Mouse (Mus musculus): Measurements from ENCODE around the gene Mctp1. TPM values are rescaled to one million over a fixed set of nuclear protein-coding genes. Genes with fewer than 3 reads are reported as not detected.
A peak's percentile ranks its signal among the peaks of the same experiment; 100 is the strongest.
"Not testable (repeated sequence)": the region's sequence is repeated elsewhere in the genome, so short reads cannot be mapped to it uniquely, and the experiment has no call there.

Mctp1 gene
- polyA plus RNA-seq (2015; fragmentation: Nextera tagmentation; extraction: Ambion mirVana), result 5.9 and 8.0 TPM in 2 replicates

DNA sequence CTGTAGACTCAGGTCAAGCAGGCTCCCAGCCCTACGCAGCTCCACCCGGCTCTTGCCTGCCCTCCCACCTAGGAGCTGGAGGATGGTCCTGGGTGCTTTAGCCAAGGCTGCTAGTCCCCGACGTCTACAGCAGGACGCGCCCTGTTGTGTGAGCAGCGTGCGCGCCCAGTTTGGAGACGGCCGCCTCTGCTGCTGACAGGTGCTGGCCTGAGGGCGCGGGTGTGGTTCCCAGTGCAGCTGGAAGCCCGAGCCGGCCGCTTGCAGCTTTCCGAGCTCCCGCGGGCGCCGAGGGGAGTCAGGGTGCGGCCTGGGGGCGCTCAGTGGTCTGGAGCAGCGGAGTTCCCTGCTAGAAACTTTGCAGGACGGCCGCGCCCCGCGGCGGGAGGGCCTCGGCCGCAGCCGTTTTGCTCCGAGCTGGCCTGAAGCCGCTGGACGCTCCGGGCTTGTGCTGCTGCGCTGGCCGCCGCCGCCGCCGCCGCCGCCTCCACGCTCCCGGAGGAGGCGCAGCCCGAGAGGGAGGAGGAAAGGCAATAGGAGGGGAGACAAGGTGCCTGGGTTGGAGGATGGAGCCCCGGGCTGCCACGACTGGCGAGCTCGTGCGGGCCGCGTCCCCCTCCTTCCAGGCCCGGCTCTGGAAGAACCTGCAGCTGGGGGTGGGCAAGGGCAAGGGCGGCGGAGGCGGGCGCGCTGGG, at the start of gene Mctp1:
Mctp1 (plus strand) TSS at position 564 of the 692 bp plus-strand sequence.
- H3K27ac ChIP-seq (ENCODE audit: low read length), result peak within 1 kb of the TSS; percentile 10; the same call in 1 of the 2 replicates
- peak within 1 kb of the TSS; percentile 99 for H3K4me2 ChIP-seq (ENCODE audit: low read length)
- peak within 1 kb of the TSS; percentile 64 for H3K9ac ChIP-seq (replicated peaks; ENCODE audit: low read depth, low read length)
- H3K4me1 ChIP-seq (replicated peaks; ENCODE audit: control insufficient read depth, insufficient read depth, low read length), result peaks cover 11% of the 10 kb centered on the region
- no peaks in the 10 kb centered on the region for H3K36me3 ChIP-seq (ENCODE audit: control insufficient read depth, insufficient read depth)
- WGBS, result under 1% methylated on average over 24 of the region's 62 CpGs
- peaks cover 6% of the 10 kb centered on the region; the same call in 1 of the 2 replicates for H3K27me3 ChIP-seq (replicated peaks; ENCODE audit: control insufficient read depth, insufficient read depth, low read length)
- H3K4me3 ChIP-seq (replicated peaks; ENCODE audit: low read length), result peak within 1 kb of the TSS; percentile 63
- H3K9me3 ChIP-seq (ENCODE audit: control insufficient read depth, low read length), result no peaks in the 10 kb centered on the region
- peak; percentile 92 for ATAC-seq

GRCm38 (mm10) chr13:76345941-76346340, 38.4 kb upstream of the Mctp1 start:
- H3K4me2 ChIP-seq (ENCODE audit: low read length); H3K4me1 ChIP-seq (replicated peaks; ENCODE audit: control insufficient read depth, insufficient read depth, low read length); ATAC-seq; H3K36me3 ChIP-seq (ENCODE audit: control insufficient read depth, insufficient read depth); H3K27me3 ChIP-seq (replicated peaks; ENCODE audit: control insufficient read depth, insufficient read depth, low read length); H3K4me3 ChIP-seq (replicated peaks; ENCODE audit: low read length); H3K9ac ChIP-seq (replicated peaks; ENCODE audit: low read depth, low read length); H3K27ac ChIP-seq (ENCODE audit: low read length); H3K9me3 ChIP-seq (ENCODE audit: control insufficient read depth, low read length): not testable (repeated sequence)
- WGBS, result 92% methylated on average over 19 of the region's 21 CpGs

DNA sequence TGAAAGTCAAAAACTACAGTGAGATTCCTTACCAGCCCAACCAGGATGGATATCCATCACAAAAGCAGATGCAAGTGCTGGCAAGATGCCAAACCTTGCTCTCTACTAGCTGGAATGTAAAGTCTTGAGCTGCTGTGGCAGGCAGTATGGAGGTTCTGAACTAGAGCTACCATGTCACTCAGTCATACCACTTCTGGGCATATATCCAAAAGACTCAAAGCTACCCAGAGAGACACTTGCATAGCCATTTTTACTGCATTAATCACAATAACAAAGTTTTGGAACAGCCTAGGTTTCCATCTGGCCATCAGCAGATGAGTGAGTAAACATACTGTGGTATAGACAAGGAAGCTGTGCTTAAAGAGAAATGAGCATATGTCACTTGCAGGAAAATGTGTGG, 25.6 kb upstream of the Mctp1 start:
- Histone ChIP-seq H3K4me1 (replicated peaks; ENCODE audit: control insufficient read depth, insufficient read depth, low read length) (no peaks in the 10 kb centered on the region), H3K27ac (ENCODE audit: low read length) (no peak overlapping the region), H3K9me3 (ENCODE audit: control insufficient read depth, low read length) (no peaks in the 10 kb centered on the region), H3K4me3 (replicated peaks; ENCODE audit: low read length) (no peak overlapping the region), H3K36me3 (ENCODE audit: control insufficient read depth, insufficient read depth) (no peaks in the 10 kb centered on the region), H3K27me3 (replicated peaks; ENCODE audit: control insufficient read depth, insufficient read depth, low read length) (no peaks in the 10 kb centered on the region), H3K9ac (replicated peaks; ENCODE audit: low read depth, low read length) (no peak overlapping the region), H3K4me2 (ENCODE audit: low read length) (no peak overlapping the region)
- ATAC-seq, result peak; percentile 72

- Histone ChIP-seq H3K27me3 (replicated peaks; ENCODE audit: control insufficient read depth, insufficient read depth, low read length) (peaks cover 6% of the 10 kb centered on the region; the same call in 1 of the 2 replicates), H3K4me3 (replicated peaks; ENCODE audit: low read length) (peak overlapping the region; percentile 63), H3K36me3 (ENCODE audit: control insufficient read depth, insufficient read depth) (no peaks in the 10 kb centered on the region), H3K4me1 (replicated peaks; ENCODE audit: control insufficient read depth, insufficient read depth, low read length) (peaks cover 11% of the 10 kb centered on the region), H3K27ac (ENCODE audit: low read length) (no peak overlapping the region), H3K9ac (replicated peaks; ENCODE audit: low read depth, low read length) (peak overlapping the region; percentile 64), H3K9me3 (ENCODE audit: control insufficient read depth, low read length) (no peaks in the 10 kb centered on the region), H3K4me2 (ENCODE audit: low read length) (peak overlapping the region; percentile 99)
- WGBS, result under 1% methylated on average over 56 of the region's 58 CpGs
- ATAC-seq, result peak; percentile 91
These were observed 515 bp downstream of the Mctp1 start for GRCm38 (mm10) chr13:76384664-76385435.

GRCm38 (mm10) chr13:76388615-76389014, 4.3 kb downstream of the Mctp1 start:
- H3K9ac ChIP-seq (replicated peaks; ENCODE audit: low read depth, low read length), result no peak overlapping the region
- no peaks in the 10 kb centered on the region for H3K9me3 ChIP-seq (ENCODE audit: control insufficient read depth, low read length)
- peaks cover 11% of the 10 kb centered on the region for H3K4me1 ChIP-seq (replicated peaks; ENCODE audit: control insufficient read depth, insufficient read depth, low read length)
- H3K4me2 ChIP-seq (ENCODE audit: low read length), result no peak overlapping the region
- 0 out of 2 replicates have a peak, but pooled peaks cover 4% of the 10 kb centered on the region for H3K27me3 ChIP-seq (replicated peaks; ENCODE audit: control insufficient read depth, insufficient read depth, low read length)
- 57% methylated on average over 3 of the region's 3 CpGs for WGBS
- no peak for ATAC-seq
- H3K27ac ChIP-seq (ENCODE audit: low read length), result no peak overlapping the region
- no peak overlapping the region for H3K4me3 ChIP-seq (replicated peaks; ENCODE audit: low read length)
- H3K36me3 ChIP-seq (ENCODE audit: control insufficient read depth, insufficient read depth), result no peaks in the 10 kb centered on the region

DNA sequence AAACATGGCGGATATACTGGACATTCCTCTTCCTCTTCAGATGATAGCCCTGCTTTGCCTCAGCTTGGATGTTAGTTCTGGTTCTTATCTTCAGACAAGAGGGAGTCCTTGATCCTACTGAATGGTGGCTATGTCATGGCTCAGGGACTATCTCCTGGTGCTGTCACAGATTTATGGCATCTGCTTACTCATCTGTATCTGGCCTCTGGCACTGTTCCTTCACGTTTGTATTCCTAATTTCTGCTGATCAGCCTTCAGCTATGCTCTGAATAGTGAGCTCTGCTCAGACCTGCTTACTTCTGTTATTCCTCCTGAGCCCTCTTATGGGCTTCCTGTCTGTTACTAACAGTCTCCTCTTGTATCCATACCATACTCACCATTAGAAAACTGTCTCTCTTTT, 7.6 kb downstream of the Mctp1 start:
- H3K36me3 ChIP-seq (ENCODE audit: control insufficient read depth, insufficient read depth), result no peaks in the 10 kb centered on the region
- no peak overlapping the region for H3K4me2 ChIP-seq (ENCODE audit: low read length)
- ATAC-seq, result no peak
- no peak overlapping the region for H3K27ac ChIP-seq (ENCODE audit: low read length)
- no peak overlapping the region for H3K4me3 ChIP-seq (replicated peaks; ENCODE audit: low read length)
- H3K9ac ChIP-seq (replicated peaks; ENCODE audit: low read depth, low read length), result no peak overlapping the region
- no peaks in the 10 kb centered on the region for H3K9me3 ChIP-seq (ENCODE audit: control insufficient read depth, low read length)
- H3K27me3 ChIP-seq (replicated peaks; ENCODE audit: control insufficient read depth, insufficient read depth, low read length), result no peaks in the 10 kb centered on the region
- WGBS, result 70% methylated on average over 2 of the region's 2 CpGs
- no peaks in the 10 kb centered on the region for H3K4me1 ChIP-seq (replicated peaks; ENCODE audit: control insufficient read depth, insufficient read depth, low read length)

DNA sequence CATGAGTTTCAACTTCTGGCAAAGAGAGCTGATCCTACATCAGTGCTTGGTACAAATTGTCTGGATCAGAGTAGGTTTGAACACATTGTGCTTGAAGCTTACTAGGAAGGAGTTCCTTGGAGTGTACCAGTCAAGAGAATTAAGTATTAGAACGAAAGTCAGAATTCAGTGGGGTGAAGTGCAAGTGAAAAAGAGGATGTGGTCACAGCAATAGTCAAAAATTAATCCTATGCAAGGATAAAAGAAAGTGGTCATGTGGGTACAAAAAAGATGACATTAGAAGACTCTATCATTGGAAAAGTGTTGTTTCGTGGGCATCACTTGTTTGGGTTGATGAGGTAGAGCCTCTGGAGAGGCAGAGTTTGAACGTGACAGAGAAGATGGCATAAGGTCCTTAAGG, 8.8 kb downstream of the Mctp1 start:
- 84% methylated on average over 3 of the region's 3 CpGs for WGBS
- ATAC-seq, result no peak
- Histone ChIP-seq H3K36me3 (ENCODE audit: control insufficient read depth, insufficient read depth) (no peaks in the 10 kb centered on the region), H3K4me1 (replicated peaks; ENCODE audit: control insufficient read depth, insufficient read depth, low read length) (no peaks in the 10 kb centered on the region), H3K27ac (ENCODE audit: low read length) (no peak overlapping the region), H3K9me3 (ENCODE audit: control insufficient read depth, low read length) (no peaks in the 10 kb centered on the region), H3K4me2 (ENCODE audit: low read length) (no peak overlapping the region), H3K4me3 (replicated peaks; ENCODE audit: low read length) (no peak overlapping the region), H3K9ac (replicated peaks; ENCODE audit: low read depth, low read length) (no peak overlapping the region), H3K27me3 (replicated peaks; ENCODE audit: control insufficient read depth, insufficient read depth, low read length) (no peaks in the 10 kb centered on the region)

- no peak for ATAC-seq
- Histone ChIP-seq H3K4me2 (ENCODE audit: low read length) (no peak overlapping the region), H3K36me3 (ENCODE audit: control insufficient read depth, insufficient read depth) (no peaks in the 10 kb centered on the region), H3K9me3 (ENCODE audit: control insufficient read depth, low read length) (no peaks in the 10 kb centered on the region), H3K4me3 (replicated peaks; ENCODE audit: low read length) (no peak overlapping the region), H3K9ac (replicated peaks; ENCODE audit: low read depth, low read length) (no peak overlapping the region), H3K27me3 (replicated peaks; ENCODE audit: control insufficient read depth, insufficient read depth, low read length) (no peaks in the 10 kb centered on the region), H3K27ac (ENCODE audit: low read length) (no peak overlapping the region), H3K4me1 (replicated peaks; ENCODE audit: control insufficient read depth, insufficient read depth, low read length) (no peaks in the 10 kb centered on the region)
These were observed 11.6 kb downstream of the Mctp1 start for GRCm38 (mm10) chr13:76395906-76396305.

DNA sequence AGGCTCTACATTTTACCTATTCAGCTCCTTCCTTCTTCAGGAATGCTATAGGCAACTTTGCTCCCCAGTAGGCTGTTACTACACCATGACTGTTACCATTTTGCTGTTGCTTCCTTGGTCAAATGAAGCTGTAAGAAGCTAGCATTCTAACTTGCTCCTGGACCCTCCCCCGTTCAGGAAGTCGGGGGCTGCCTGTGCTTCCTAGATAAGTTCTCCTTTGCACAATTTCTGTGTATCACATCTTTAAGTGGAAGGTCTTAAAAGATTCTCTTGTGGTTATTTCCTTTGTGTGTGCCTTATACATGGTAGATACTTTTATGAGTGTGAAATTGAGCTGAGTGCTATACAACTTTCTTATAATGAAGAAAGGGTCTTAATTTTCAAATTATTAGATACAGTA, 25.0 kb downstream of the Mctp1 start:
- no peak overlapping the region for H3K4me3 ChIP-seq (replicated peaks; ENCODE audit: low read length)
- no peaks in the 10 kb centered on the region for H3K27me3 ChIP-seq (replicated peaks; ENCODE audit: control insufficient read depth, insufficient read depth, low read length)
- no peaks in the 10 kb centered on the region for H3K9me3 ChIP-seq (ENCODE audit: control insufficient read depth, low read length)
- no peak for ATAC-seq
- no peak overlapping the region for H3K27ac ChIP-seq (ENCODE audit: low read length)
- no peaks in the 10 kb centered on the region for H3K4me1 ChIP-seq (replicated peaks; ENCODE audit: control insufficient read depth, insufficient read depth, low read length)
- no peak overlapping the region for H3K9ac ChIP-seq (replicated peaks; ENCODE audit: low read depth, low read length)
- no peaks in the 10 kb centered on the region for H3K36me3 ChIP-seq (ENCODE audit: control insufficient read depth, insufficient read depth)
- H3K4me2 ChIP-seq (ENCODE audit: low read length), result no peak overlapping the region
- 79% methylated on average over 2 of the region's 2 CpGs for WGBS

Data from forebrain, embryonic 16.5 days (tissue).